Comparison of ENCODE assay signal across 8 mouse cellular contexts in the genomic region with DNA sequence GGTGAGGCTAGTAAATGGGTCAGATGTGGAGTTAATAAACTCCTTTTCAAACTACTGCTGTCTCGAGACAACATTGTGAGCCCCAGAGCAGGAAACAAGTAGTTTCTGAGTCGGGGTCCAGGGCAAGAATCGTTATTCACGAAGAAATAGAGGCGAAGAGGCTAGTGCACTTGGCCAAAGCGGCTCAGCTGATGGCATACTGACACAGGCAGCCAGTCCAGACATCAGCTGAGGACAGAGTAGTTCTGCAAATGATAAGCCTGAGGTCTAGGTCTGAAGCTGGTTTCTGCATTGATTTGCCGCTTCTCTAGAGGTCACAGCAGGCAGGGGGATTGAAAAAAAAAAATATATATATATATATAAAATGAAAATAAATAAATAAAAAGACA. TPM values are rescaled to one million over a fixed set of nuclear protein-coding genes. Genes with fewer than 3 reads are reported as not detected.
DNase-seq lines count a peak whose midpoint lies in the region; ATAC-seq and TF ChIP-seq lines count a peak whose summit lies in the region.

No protein-coding gene starts in this region.

- peak overlapping the region; percentile 94 for H3K4me2 ChIP-seq in lung, embryonic 16.5 days (ENCODE audit: low read depth, low read length)
- H3K4me2 ChIP-seq in limb, embryonic 11.5 days (ENCODE audit: low read depth, severe bottlenecking): peak overlapping the region; percentile 76

- no peaks in the 10 kb centered on the region for H3K27me3 ChIP-seq in cerebellum, adult 2 months (ENCODE audit: control insufficient read depth, insufficient read depth, low read length)
- no peaks in the 10 kb centered on the region for H3K27me3 ChIP-seq in lung, embryonic 16.5 days (ENCODE audit: control insufficient read depth, insufficient read depth, low read depth, low read length)
- H3K27me3 ChIP-seq in limb, embryonic 11.5 days (ENCODE audit: control insufficient read depth, insufficient read depth, low read length): no peaks in the 10 kb centered on the region

- peaks cover 3% of the 10 kb centered on the region for H3K4me1 ChIP-seq in cerebellum, adult 2 months (ENCODE audit: control insufficient read depth, insufficient read depth, low read length)
- peaks cover 12% of the 10 kb centered on the region for H3K4me1 ChIP-seq in lung, embryonic 16.5 days (replicated peaks; ENCODE audit: control insufficient read depth, insufficient read depth, low read length)
- 0 out of 2 replicates have a peak, but pooled peaks cover 3% of the 10 kb centered on the region for H3K4me1 ChIP-seq in limb, embryonic 11.5 days (ENCODE audit: control insufficient read depth, insufficient read depth, low read length)
- H3K4me1 ChIP-seq in olfactory bulb, adult 2 months (ENCODE audit: control insufficient read depth, insufficient read depth, low read length): peaks cover 3% of the 10 kb centered on the region

- WGBS in cerebellum, adult 2 months: 55% methylated on average over 7 of the region's 7 CpGs
- WGBS in lung, embryonic 16.5 days: 69% methylated on average over 7 of the region's 7 CpGs
- WGBS in limb, embryonic 11.5 days: 77% methylated on average over 7 of the region's 7 CpGs
- 64% methylated on average over 7 of the region's 7 CpGs for WGBS in olfactory bulb, adult 2 months

- peak overlapping the region; percentile 82 for H3K4me3 ChIP-seq in cerebellum, adult 2 months (replicated peaks; ENCODE audit: insufficient read depth, low read depth, low read length)
- H3K4me3 ChIP-seq in lung, embryonic 16.5 days (ENCODE audit: low read length): peak overlapping the region; percentile 92
- peak overlapping the region; percentile 76 for H3K4me3 ChIP-seq in limb, embryonic 11.5 days (ENCODE audit: low read depth, low read length)
- peak overlapping the region; percentile 88; the same call in 1 of the 2 replicates for H3K4me3 ChIP-seq in olfactory bulb, adult 2 months (ENCODE audit: insufficient read depth, low read depth, low read length)

- H3K36me3 ChIP-seq in lung, embryonic 16.5 days (ENCODE audit: control insufficient read depth, insufficient read depth, low read length): no peaks in the 10 kb centered on the region
- H3K36me3 ChIP-seq in limb, embryonic 11.5 days (ENCODE audit: control insufficient read depth, insufficient read depth, low read length): no peaks in the 10 kb centered on the region

- H3K27ac ChIP-seq in cerebellum, adult 2 months (ENCODE audit: insufficient read depth, low read length): peak overlapping the region; percentile 87
- H3K27ac ChIP-seq in lung, embryonic 16.5 days (ENCODE audit: low read length): no peak overlapping the region
- no peak overlapping the region for H3K27ac ChIP-seq in limb, embryonic 11.5 days (replicated peaks; ENCODE audit: low read depth, low read length)
- peak overlapping the region; percentile 75 for H3K27ac ChIP-seq in olfactory bulb, adult 2 months (ENCODE audit: insufficient read depth, low read depth, low read length)

- no peak for TF ChIP-seq CTCF in cerebellum, adult 2 months (IDR thresholded peaks at IDR 0.05; ENCODE audit: borderline replicate concordance, insufficient read depth, low read depth, low read length)
- no peak for TF ChIP-seq CTCF in olfactory bulb, adult 2 months (IDR thresholded peaks at IDR 0.05; ENCODE audit: insufficient read depth, low read depth, low read length)

- H3K9me3 ChIP-seq in lung, embryonic 16.5 days (ENCODE audit: control insufficient read depth, low read length): no peaks in the 10 kb centered on the region
- no peaks in the 10 kb centered on the region for H3K9me3 ChIP-seq in limb, embryonic 11.5 days (ENCODE audit: control insufficient read depth, low read length)

- no peak for ATAC-seq in lung, embryonic 16.5 days (ENCODE audit: low read depth)
- no peak for ATAC-seq in limb, embryonic 11.5 days (ENCODE audit: insufficient number of reproducible peaks, low FRiP score, low TSS enrichment, low read depth)

- DNase-seq in cerebellum, adult 2 months: peak; percentile 32 to 38
- no peak for DNase-seq in cerebellum, postnatal 36 days
- DNase-seq in lung, postnatal 10 days: no peak
- DNase-seq in limb, embryonic 11.5 days (ENCODE audit: low spot score): no peak
- no peak for DNase-seq in left cerebral cortex, adult 11 months (ENCODE audit: low spot score)
- DNase-seq in ovary, postnatal 14 days (ENCODE audit: low spot score): no peak

- H3K9ac ChIP-seq in lung, embryonic 16.5 days (ENCODE audit: low read length): peak overlapping the region; percentile 98
- no peak overlapping the region for H3K9ac ChIP-seq in limb, embryonic 11.5 days (ENCODE audit: low read length)

- no peak for TF ChIP-seq POLR2A in cerebellum, adult 2 months (IDR thresholded peaks at IDR 0.05; ENCODE audit: borderline replicate concordance, insufficient read depth, low read length)
- TF ChIP-seq POLR2A in olfactory bulb, adult 2 months (IDR thresholded peaks at IDR 0.05; ENCODE audit: insufficient read depth, low read depth, low read length): no peak

RNA-seq across cellular contexts. Expression of gene Ttpal, which starts 0.4 kb away (rescaled TPM):
- 23.7 and 28.0 TPM in 2 replicates for polyA plus RNA-seq in cerebellum, adult 2 months (2012; rRNA removed)
- 29.5 and 31.2 TPM in 2 replicates for polyA plus RNA-seq in lung, embryonic 16.5 days (2015; fragmentation: Nextera tagmentation; extraction: Ambion mirVana)
- polyA plus RNA-seq in limb, embryonic 11.5 days (2014; fragmentation: Nextera tagmentation; extraction: Ambion mirVana): 43.3 and 46.3 TPM in 2 replicates
- polyA plus RNA-seq in olfactory bulb, adult 2 months (2012; ENCODE audit: insufficient read depth, insufficient read length, low replicate concordance, missing spikeins): not detected in 2 replicates

RNA-seq across cellular contexts. Expression of gene Serinc3, which starts 43.2 kb away (rescaled TPM):
- polyA plus RNA-seq in cerebellum, adult 2 months (2012; rRNA removed): 162 and 179 TPM in 2 replicates
- 71.5 and 72.8 TPM in 2 replicates for polyA plus RNA-seq in lung, embryonic 16.5 days (2015; fragmentation: Nextera tagmentation; extraction: Ambion mirVana)
- 25.2 and 26.8 TPM in 2 replicates for polyA plus RNA-seq in limb, embryonic 11.5 days (2014; fragmentation: Nextera tagmentation; extraction: Ambion mirVana)
- polyA plus RNA-seq in olfactory bulb, adult 2 months (2012; ENCODE audit: insufficient read depth, insufficient read length, low replicate concordance, missing spikeins): 82.6 TPM in 1 of 2 replicates, not detected in the other

RNA-seq across cellular contexts. Expression of gene Pkig, which starts 56.5 kb away (rescaled TPM):
- polyA plus RNA-seq in cerebellum, adult 2 months (2012; rRNA removed): 49.6 and 57.4 TPM in 2 replicates
- polyA plus RNA-seq in lung, embryonic 16.5 days (2015; fragmentation: Nextera tagmentation; extraction: Ambion mirVana): 133 and 134 TPM in 2 replicates
- polyA plus RNA-seq in limb, embryonic 11.5 days (2014; fragmentation: Nextera tagmentation; extraction: Ambion mirVana): 174 and 177 TPM in 2 replicates
- polyA plus RNA-seq in olfactory bulb, adult 2 months (2012; ENCODE audit: insufficient read depth, insufficient read length, low replicate concordance, missing spikeins): not detected in 2 replicates

Comparison
In these comparisons a context has a peak if more than half of its experiments do, and no peak if none do; other contexts are left out.
1. DNase-seq: peak in cerebellum, adult 2 months (2 of 2); none in cerebellum, postnatal 36 days (0 of 2), lung, postnatal 10 days (single experiment), limb, embryonic 11.5 days (single experiment), left cerebral cortex, adult 11 months (single experiment) and ovary, postnatal 14 days (single experiment).
2. H3K27ac ChIP-seq: peak in cerebellum, adult 2 months (single experiment) and olfactory bulb, adult 2 months (single experiment); none in lung, embryonic 16.5 days (single experiment) and limb, embryonic 11.5 days (single experiment).
3. RNA of gene Pkig, which starts 56.5 kb away (polyA plus RNA-seq): 174 to 177 TPM in limb, embryonic 11.5 days, 133 to 134 TPM in lung, embryonic 16.5 days and 49.6 to 57.4 TPM in cerebellum, adult 2 months; not detected in olfactory bulb, adult 2 months; every median in the first group is over 10 times any median in the second.
4. Peak in every context shown above with its lines, with median percentiles within 50 percentile points of each other: H3K4me3 ChIP-seq.